Mouse (Mus musculus): ENCODE results near the gene Tpx2.

- peak; percentile 82 for TF ChIP-seq CTCF (IDR thresholded peaks at IDR 0.05)
- peak; percentile 46; the same call in 1 of the 2 replicates for TF ChIP-seq POLR2A (IDR thresholded peaks at IDR 0.05; ENCODE audit: insufficient read depth, low read depth, low read length)
- peak; percentile 96 for TF ChIP-seq EP300 (IDR thresholded peaks at IDR 0.05; ENCODE audit: insufficient read depth, low read depth, low read length)
These were observed 16.5 kb upstream of the Tpx2 start, which contains the start of gene Bcl2l1 for GRCm38 (mm10) chr2:152831019-152831878.

Measured in heart, adult 2 months (tissue).